Mouse (Mus musculus) myocyte (in vitro differentiated cells): ENCODE data around the gene Sema4g.

Experiments
- E2F4 ChIP-seq: IDR thresholded peaks from one replicate; pipeline ENCODE4 v1.6.1; 2011; ENCODE audit warnings: mild to moderate bottlenecking, control low read depth, moderate library complexity; ENCODE audit not compliant: insufficient read depth
- POLR2A ChIP-seq: IDR thresholded peaks from one replicate; pipeline ENCODE4 v1.6.1; 2011; ENCODE audit warnings: low read depth, mild to moderate bottlenecking, control low read depth, moderate library complexity; ENCODE audit not compliant: insufficient read length
- SRF ChIP-seq: IDR thresholded peaks from one replicate; pipeline ENCODE4 v1.6.1; 2011; ENCODE audit warnings: low read depth; ENCODE audit not compliant: control insufficient read depth, insufficient read length

- no peak for TF ChIP-seq POLR2A
- TF ChIP-seq SRF: no peak
- TF ChIP-seq E2F4: no peak
These were observed 5.5 kb upstream of the Sema4g start for GRCm38 (mm10) chr19:44983366-44983765.
